Mouse (Mus musculus): Measurements from ENCODE around the gene Tubb4b. TPM values are rescaled to one million over a fixed set of nuclear protein-coding genes. Genes with fewer than 3 reads are reported as not detected.
A peak's percentile ranks its signal among the peaks of the same experiment; 100 is the strongest.
"Not testable (repeated sequence)": the region's sequence is repeated elsewhere in the genome, so short reads cannot be mapped to it uniquely, and the experiment has no call there.

Gene Tubb4b
- total and polyA plus RNA-seq, 2 experiments, result 80.5 to 254 TPM

- Histone ChIP-seq H3K27ac (replicated peaks; ENCODE audit: insufficient read depth, low read depth, low read length) (no peak overlapping the region), H3K4me3 (ENCODE audit: insufficient read depth, low read depth, low read length) (peak overlapping the region; percentile 79; the same call in 1 of the 2 replicates), H3K79me2 (ENCODE audit: control insufficient read depth, insufficient read depth, low read length) (peaks cover 9% of the 10 kb centered on the region; the same call in 1 of the 2 replicates), H3K36me3 (ENCODE audit: control insufficient read depth, insufficient read depth, low read length) (no peaks in the 10 kb centered on the region), H3K9ac (ENCODE audit: low read depth, low read length) (peak overlapping the region; percentile 78; the same call in 1 of the 2 replicates), H3K27me3 (ENCODE audit: control insufficient read depth, insufficient read depth, low read length) (no peaks in the 10 kb centered on the region), H3K4me1 (ENCODE audit: control insufficient read depth, insufficient read depth, low read length) (peaks cover 17% of the 10 kb centered on the region)
- DNase-seq (ENCODE audit: extremely low read depth, low read depth, low spot score), result no peak
- TF ChIP-seq POLR2A (IDR thresholded peaks at IDR 0.05; ENCODE audit: extremely low read depth, insufficient read depth, low read length), result no peak
- no peak for TF ChIP-seq CTCF (IDR thresholded peaks at IDR 0.05; ENCODE audit: low read depth, low read length)
- WGBS, result 47% methylated on average over 12 of the region's 12 CpGs
These were observed 39.3 kb upstream of the Tubb4b start for GRCm38 (mm10) chr2:25263623-25264285.

DNA sequence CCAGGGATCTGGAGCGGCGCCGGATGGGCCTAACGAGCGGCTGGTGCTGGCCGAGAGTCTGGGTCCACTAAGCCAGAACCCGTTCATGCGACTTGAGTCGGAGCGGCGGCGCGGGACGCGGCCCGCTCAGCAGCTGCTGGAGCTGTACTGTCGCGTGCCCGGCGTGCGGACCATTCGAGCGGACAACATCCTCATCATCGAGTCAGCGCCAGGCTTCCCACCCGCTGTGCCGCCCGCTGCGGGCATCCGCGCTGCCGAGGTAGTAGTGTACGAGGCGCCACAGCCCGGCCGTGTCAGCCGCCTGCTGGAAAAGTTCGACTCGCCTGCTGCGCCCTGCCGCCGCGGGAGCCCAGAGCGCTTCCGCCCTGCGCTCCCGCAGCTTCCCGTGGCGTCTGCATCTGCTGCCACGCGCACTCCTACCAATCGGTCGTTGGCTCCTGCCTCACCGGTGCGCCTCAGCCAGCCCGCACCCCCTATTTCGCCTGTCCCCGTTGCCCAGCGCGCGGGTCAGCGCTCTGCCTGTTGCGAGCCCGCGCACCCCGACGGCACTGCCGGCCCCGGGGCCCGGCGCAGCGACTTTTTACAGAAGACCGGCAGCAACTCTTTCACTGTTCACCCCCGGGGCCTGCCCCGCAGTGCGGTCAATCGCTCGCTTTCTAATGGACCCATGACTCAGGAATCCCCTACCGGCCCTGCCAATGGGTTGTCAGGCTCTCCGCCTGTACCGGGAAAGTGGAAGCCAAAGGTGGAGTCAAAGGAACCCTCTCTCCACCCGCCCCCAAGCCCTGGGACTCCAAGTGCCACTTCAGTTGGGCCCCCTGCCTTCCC lies 38.5 kb upstream of the Tubb4b start:
- 0 out of 2 replicates have a peak overlapping the region, but pooled peaks have one; percentile 3 for H3K27ac ChIP-seq (replicated peaks; ENCODE audit: insufficient read depth, low read depth, low read length)
- under 1% methylated on average over 82 of the region's 82 CpGs for WGBS
- H3K79me2 ChIP-seq (ENCODE audit: control insufficient read depth, insufficient read depth, low read length), result peaks cover 9% of the 10 kb centered on the region; the same call in 1 of the 2 replicates

DNA sequence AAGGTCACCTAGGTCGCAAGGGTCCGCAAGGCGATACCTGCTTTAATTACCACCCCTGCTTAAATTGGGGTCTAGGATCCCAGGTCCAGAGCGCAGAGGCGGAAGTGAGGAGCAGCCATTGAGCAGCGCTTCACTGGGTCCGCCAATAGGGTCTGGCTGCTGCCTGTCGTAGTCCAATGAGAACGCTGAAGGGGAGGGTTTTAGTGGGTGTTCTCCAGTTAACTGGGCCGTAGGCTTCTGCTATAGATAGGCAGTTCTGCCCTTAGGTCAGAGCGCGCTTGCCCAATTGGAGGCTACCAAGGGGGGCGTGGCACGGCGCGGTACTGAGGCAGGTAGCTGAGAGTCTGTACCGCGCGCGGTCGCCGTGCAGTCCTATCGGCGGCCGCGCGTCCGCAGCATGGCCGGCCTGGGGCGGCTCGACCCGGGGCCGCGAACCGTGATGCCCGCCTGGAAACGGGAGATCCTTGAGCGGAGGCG lies 37.8 kb upstream of the Tubb4b start, which contains the start of gene Tprn:
TSS of gene Tprn (plus strand) at position 328 of the 477 bp plus-strand sequence.
- H3K4me3 ChIP-seq (ENCODE audit: insufficient read depth, low read depth, low read length), result peak within 1 kb of the TSS; percentile 79
- peak within 1 kb of the TSS; percentile 49 for H3K27ac ChIP-seq (replicated peaks; ENCODE audit: insufficient read depth, low read depth, low read length)
- H3K9ac ChIP-seq (ENCODE audit: low read depth, low read length), result peak within 1 kb of the TSS; percentile 78
- DNase-seq (ENCODE audit: extremely low read depth, low read depth, low spot score), result peak; percentile 97
- no peaks in the 10 kb centered on the region for H3K27me3 ChIP-seq (ENCODE audit: control insufficient read depth, insufficient read depth, low read length)
- peaks cover 9% of the 10 kb centered on the region; the same call in 1 of the 2 replicates for H3K79me2 ChIP-seq (ENCODE audit: control insufficient read depth, insufficient read depth, low read length)
- no peaks in the 10 kb centered on the region for H3K36me3 ChIP-seq (ENCODE audit: control insufficient read depth, insufficient read depth, low read length)
- no peak for TF ChIP-seq CTCF (IDR thresholded peaks at IDR 0.05; ENCODE audit: low read depth, low read length)
- peak; percentile 72; the same call in 1 of the 2 replicates for TF ChIP-seq POLR2A (IDR thresholded peaks at IDR 0.05; ENCODE audit: extremely low read depth, insufficient read depth, low read length)
- H3K4me1 ChIP-seq (ENCODE audit: control insufficient read depth, insufficient read depth, low read length), result peaks cover 17% of the 10 kb centered on the region
- under 1% methylated on average over 39 of the region's 39 CpGs for WGBS

More for the DNA sequence above, 38.5 kb upstream of the Tubb4b start:
- TF ChIP-seq POLR2A (IDR thresholded peaks at IDR 0.05; ENCODE audit: extremely low read depth, insufficient read depth, low read length) (no peak), CTCF (IDR thresholded peaks at IDR 0.05; ENCODE audit: low read depth, low read length) (no peak)
- H3K4me1 ChIP-seq (ENCODE audit: control insufficient read depth, insufficient read depth, low read length), result peaks cover 17% of the 10 kb centered on the region
- no peaks in the 10 kb centered on the region for H3K36me3 ChIP-seq (ENCODE audit: control insufficient read depth, insufficient read depth, low read length)
- peak overlapping the region; percentile 79 for H3K4me3 ChIP-seq (ENCODE audit: insufficient read depth, low read depth, low read length)
- DNase-seq (ENCODE audit: extremely low read depth, low read depth, low spot score), result peak; percentile 21
- no peaks in the 10 kb centered on the region for H3K27me3 ChIP-seq (ENCODE audit: control insufficient read depth, insufficient read depth, low read length)
- peak overlapping the region; percentile 78 for H3K9ac ChIP-seq (ENCODE audit: low read depth, low read length)

DNA sequence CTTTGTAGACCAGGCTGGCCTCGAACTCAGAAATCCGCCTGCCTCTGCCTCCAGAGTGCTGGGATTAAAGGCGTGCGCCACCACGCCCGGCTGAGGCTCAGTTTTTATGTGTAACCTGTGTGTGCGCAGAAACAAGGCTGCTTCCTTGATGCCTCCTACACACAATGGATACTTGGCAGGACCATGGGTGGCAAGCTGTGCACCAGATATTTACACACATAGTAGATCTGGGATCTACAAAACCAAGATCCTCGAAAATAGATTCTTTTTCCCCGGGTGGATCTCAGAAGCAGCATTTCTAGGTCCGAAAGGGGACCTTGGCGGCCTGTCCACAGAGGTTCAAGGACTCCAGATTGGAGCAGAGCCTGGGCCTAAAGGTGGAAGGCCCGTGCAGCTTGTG lies 37.4 kb upstream of the Tubb4b start:
- Histone ChIP-seq H3K4me1 (ENCODE audit: control insufficient read depth, insufficient read depth, low read length) (peaks cover 15% of the 10 kb centered on the region), H3K27ac (replicated peaks; ENCODE audit: insufficient read depth, low read depth, low read length) (peak overlapping the region; percentile 49), H3K4me3 (ENCODE audit: insufficient read depth, low read depth, low read length) (peak overlapping the region; percentile 53), H3K9ac (ENCODE audit: low read depth, low read length) (peak overlapping the region; percentile 63), H3K36me3 (ENCODE audit: control insufficient read depth, insufficient read depth, low read length) (no peaks in the 10 kb centered on the region), H3K79me2 (ENCODE audit: control insufficient read depth, insufficient read depth, low read length) (peaks cover 9% of the 10 kb centered on the region; the same call in 1 of the 2 replicates), H3K27me3 (ENCODE audit: control insufficient read depth, insufficient read depth, low read length) (no peaks in the 10 kb centered on the region)
- DNase-seq (ENCODE audit: extremely low read depth, low read depth, low spot score), result no peak
- WGBS, result 37% methylated on average over 12 of the region's 12 CpGs
- TF ChIP-seq CTCF (IDR thresholded peaks at IDR 0.05; ENCODE audit: low read depth, low read length), result no peak
- TF ChIP-seq POLR2A (IDR thresholded peaks at IDR 0.05; ENCODE audit: extremely low read depth, insufficient read depth, low read length), result no peak

GRCm38 (mm10) chr2:25258887-25259286 lies 34.4 kb upstream of the Tubb4b start:
- TF ChIP-seq POLR2A (IDR thresholded peaks at IDR 0.05; ENCODE audit: extremely low read depth, insufficient read depth, low read length), result no peak
- TF ChIP-seq CTCF (IDR thresholded peaks at IDR 0.05; ENCODE audit: low read depth, low read length), result peak; percentile 39
- no peak overlapping the region for H3K27ac ChIP-seq (replicated peaks; ENCODE audit: insufficient read depth, low read depth, low read length)
- no peaks in the 10 kb centered on the region for H3K27me3 ChIP-seq (ENCODE audit: control insufficient read depth, insufficient read depth, low read length)
- DNase-seq (ENCODE audit: extremely low read depth, low read depth, low spot score), result no peak
- H3K4me1 ChIP-seq (ENCODE audit: control insufficient read depth, insufficient read depth, low read length), result peaks cover 14% of the 10 kb centered on the region
- H3K36me3 ChIP-seq (ENCODE audit: control insufficient read depth, insufficient read depth, low read length), result no peaks in the 10 kb centered on the region
- peaks cover 11% of the 10 kb centered on the region; the same call in 1 of the 2 replicates for H3K79me2 ChIP-seq (ENCODE audit: control insufficient read depth, insufficient read depth, low read length)
- H3K4me3 ChIP-seq (ENCODE audit: insufficient read depth, low read depth, low read length), result no peak overlapping the region
- WGBS, result 76% methylated on average over 2 of the region's 2 CpGs
- no peak overlapping the region for H3K9ac ChIP-seq (ENCODE audit: low read depth, low read length)

DNA sequence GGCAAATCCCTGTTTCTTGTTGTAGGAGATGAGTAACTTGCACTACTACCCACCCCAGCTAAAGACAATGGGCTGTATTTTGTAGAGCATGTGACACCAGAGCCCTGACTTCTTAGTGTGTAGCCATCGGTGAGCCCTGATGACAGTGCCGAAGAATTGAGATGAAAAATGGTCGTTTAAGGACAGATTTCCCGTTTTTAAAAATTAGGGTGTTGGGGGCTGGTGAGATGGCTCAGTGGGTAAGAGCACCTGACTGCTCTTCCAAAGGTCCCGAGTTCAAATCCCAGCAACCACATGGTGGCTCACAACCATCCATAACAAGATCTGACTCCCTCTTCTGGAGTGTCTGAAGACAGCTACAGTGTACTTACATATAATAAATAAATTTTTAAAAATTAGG lies 32.7 kb upstream of the Tubb4b start:
- H3K9ac ChIP-seq (ENCODE audit: low read depth, low read length); H3K36me3 ChIP-seq (ENCODE audit: control insufficient read depth, insufficient read depth, low read length); H3K4me1 ChIP-seq (ENCODE audit: control insufficient read depth, insufficient read depth, low read length); DNase-seq (ENCODE audit: extremely low read depth, low read depth, low spot score); H3K27me3 ChIP-seq (ENCODE audit: control insufficient read depth, insufficient read depth, low read length); H3K27ac ChIP-seq (replicated peaks; ENCODE audit: insufficient read depth, low read depth, low read length); H3K4me3 ChIP-seq (ENCODE audit: insufficient read depth, low read depth, low read length); H3K79me2 ChIP-seq (ENCODE audit: control insufficient read depth, insufficient read depth, low read length): not testable (repeated sequence)
- 83% methylated on average over 5 of the region's 5 CpGs for WGBS

- WGBS, result 59% methylated on average over 12 of the region's 12 CpGs
- not testable (repeated sequence) for H3K4me1 ChIP-seq (ENCODE audit: control insufficient read depth, insufficient read depth, low read length); H3K27me3 ChIP-seq (ENCODE audit: control insufficient read depth, insufficient read depth, low read length); H3K79me2 ChIP-seq (ENCODE audit: control insufficient read depth, insufficient read depth, low read length); H3K36me3 ChIP-seq (ENCODE audit: control insufficient read depth, insufficient read depth, low read length); H3K27ac ChIP-seq (replicated peaks; ENCODE audit: insufficient read depth, low read depth, low read length); DNase-seq (ENCODE audit: extremely low read depth, low read depth, low spot score)
- 0 out of 2 replicates have a peak overlapping the region, but pooled peaks have one; percentile 78 for H3K4me3 ChIP-seq (ENCODE audit: insufficient read depth, low read depth, low read length)
- H3K9ac ChIP-seq (ENCODE audit: low read depth, low read length), result peak overlapping the region; percentile 28; the same call in 1 of the 2 replicates
These were observed 32.1 kb upstream of the Tubb4b start for GRCm38 (mm10) chr2:25256443-25257109.

All from liver, adult 2 months (tissue).